Mouse (Mus musculus) gastrocnemius, postnatal 36 days (tissue): ENCODE results near the gene Vamp1. TPM values are rescaled to one million over a fixed set of nuclear protein-coding genes. Genes with fewer than 3 reads are reported as not detected.
A peak's percentile ranks its signal among the peaks of the same experiment; 100 is the strongest.

ENCODE experiments used
- DNase-seq, 2 experiments: peaks; one replicate each; pipeline ENCODE4 v3.0.0; 2022
- intact Hi-C: fragments of 180-260 bp; cut with DNase I; formaldehyde crosslinking; loops from one replicate; pipeline ENCODE4 v1.15.1; 2025
- total RNA-seq, 2 experiments: library from RNA; stranded (reverse); gene quantifications; 2 replicates each; pipeline ENCODE4 v1.2.3; 2021

Vamp1 gene
- total RNA-seq, 2 experiments from 2014 or later, result 16.6 to 17.4 TPM

DNA sequence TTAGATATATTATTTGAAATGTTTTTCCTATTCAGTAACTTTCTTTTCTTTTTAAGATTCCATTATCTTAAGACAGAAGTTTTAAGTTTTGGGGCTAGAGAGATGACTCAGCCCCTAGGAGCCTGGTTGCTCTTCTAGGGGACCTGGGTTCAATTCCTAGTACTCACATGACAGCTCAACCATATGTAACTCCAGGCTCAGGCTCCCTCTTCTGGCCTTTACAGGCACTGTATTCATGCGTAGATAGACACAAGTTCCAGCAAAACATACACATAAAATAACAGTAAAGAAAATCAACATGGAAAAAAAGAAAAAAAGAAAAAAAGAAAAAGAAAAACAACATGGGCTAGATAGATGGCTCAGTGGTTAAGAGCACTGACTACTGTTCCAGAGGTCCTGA lies 4.9 kb upstream of the Vamp1 start:
- intact Hi-C loops, result no loop called here
- DNase-seq, result no peak

GRCm38 (mm10) chr6:125212621-125213020 lies 2.7 kb upstream of the Vamp1 start:
- intact Hi-C loops, result no loop called here
- no peak for DNase-seq

- intact Hi-C loops, result no loop called here
- no peak for DNase-seq
Observed at GRCm38 (mm10) chr6:125213129-125213528, 2.2 kb upstream of the Vamp1 start.

DNA sequence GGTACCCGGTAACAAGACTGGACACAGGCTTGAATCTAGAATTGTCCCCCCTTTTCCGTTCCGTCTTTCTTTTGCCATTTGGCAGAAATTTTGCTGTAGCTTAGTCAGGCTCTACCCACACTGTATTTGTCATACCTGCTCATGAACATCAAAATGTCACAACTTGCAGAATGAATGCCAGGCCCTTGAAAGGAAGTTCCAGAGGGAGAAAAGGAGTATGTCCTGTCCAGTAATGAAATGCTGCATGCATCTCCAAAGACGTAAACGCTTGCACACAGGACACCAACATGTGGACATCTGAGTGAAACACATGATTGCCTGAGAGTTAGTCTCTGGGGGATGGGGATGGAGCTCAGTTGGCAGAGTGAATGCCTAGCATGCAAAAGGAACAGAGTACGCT lies 1.6 kb upstream of the Vamp1 start:
- no peak for DNase-seq
- intact Hi-C loops, result no loop called here

- intact Hi-C loops, result loop anchor here (1.0 kb wide), 1 partner anchor 55 kb away; no protein-coding TSS in a partner anchor
- DNase-seq, result no peak
Observed at GRCm38 (mm10) chr6:125216898-125217297, 1.5 kb downstream of the Vamp1 start.

DNA sequence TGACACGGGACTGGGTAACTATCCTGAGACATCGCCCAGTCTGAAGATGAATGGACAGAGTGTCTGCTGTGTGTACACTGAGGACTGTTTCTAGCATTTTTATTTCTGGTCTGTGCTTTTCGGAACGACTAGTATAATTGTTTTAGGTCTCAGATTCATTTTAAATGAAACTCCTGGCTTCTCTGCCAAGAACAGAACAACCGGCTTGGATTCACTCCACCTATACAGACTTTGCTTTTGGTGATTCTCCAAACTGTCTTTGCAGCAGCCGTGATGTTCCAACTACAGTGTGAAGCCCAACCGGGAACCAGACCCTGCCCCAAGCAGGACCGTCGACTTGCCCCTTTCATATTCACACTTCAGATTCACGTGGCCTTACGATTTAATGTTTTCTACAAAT lies 2.5 kb downstream of the Vamp1 start:
- DNase-seq, result no peak
- intact Hi-C loops, result no loop called here

- peak in 1 of 2 experiments; percentile 34 for DNase-seq
- intact Hi-C loops, result no loop called here
Observed at GRCm38 (mm10) chr6:125218963-125219362, 3.6 kb downstream of the Vamp1 start.

GRCm38 (mm10) chr6:125221115-125221745 lies 5.9 kb downstream of the Vamp1 start:
- intact Hi-C loops, result no loop called here
- DNase-seq, result no peak

GRCm38 (mm10) chr6:125222146-125222545 lies 6.8 kb downstream of the Vamp1 start:
- DNase-seq, result no peak
- intact Hi-C loops, result no loop called here

- intact Hi-C loops, result no loop called here
- no peak for DNase-seq
Observed at GRCm38 (mm10) chr6:125222577-125222976, 7.2 kb downstream of the Vamp1 start.

DNA sequence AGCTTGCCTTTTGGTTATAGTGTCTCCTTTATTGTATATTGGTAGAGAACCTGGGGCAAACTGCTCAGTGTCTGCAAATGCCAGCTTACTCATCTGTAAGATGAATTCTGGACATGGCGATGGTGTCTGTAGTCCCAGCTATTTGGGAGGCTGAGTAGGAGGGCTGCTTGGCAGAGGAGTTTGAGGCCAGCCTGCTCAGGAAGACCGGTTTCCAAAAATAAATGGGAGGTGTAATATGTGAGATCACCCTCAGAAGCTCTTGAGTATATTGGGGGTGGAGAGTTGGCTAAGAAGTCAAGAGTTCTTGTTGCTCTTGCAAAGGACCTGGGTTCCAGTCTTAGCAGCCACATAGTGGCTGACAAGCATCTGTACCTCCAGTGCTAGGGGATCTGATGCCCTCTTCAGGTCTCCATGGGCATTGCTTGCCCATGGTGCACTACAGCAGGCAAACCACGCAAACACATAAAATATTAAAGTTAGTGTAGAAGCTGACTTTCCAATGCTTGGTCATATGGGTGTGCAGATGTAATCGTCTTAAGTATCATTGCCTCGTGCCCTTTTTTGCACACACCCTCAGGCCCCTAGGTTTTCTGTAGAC lies 10.3 kb downstream of the Vamp1 start:
- no peak for DNase-seq
- intact Hi-C loops, result no loop called here

- intact Hi-C loops, result no loop called here
- DNase-seq, result no peak
Observed at GRCm38 (mm10) chr6:125230571-125230970, 15.2 kb downstream of the Vamp1 start.

- intact Hi-C loops, result no loop called here
- DNase-seq, result peak; percentile 48 to 54
Observed at GRCm38 (mm10) chr6:125231117-125232044, 16.0 kb downstream of the Vamp1 start, which contains the start of gene Tapbpl. Gene Tapbpl (minus strand): TSS chr6:125231860.

DNA sequence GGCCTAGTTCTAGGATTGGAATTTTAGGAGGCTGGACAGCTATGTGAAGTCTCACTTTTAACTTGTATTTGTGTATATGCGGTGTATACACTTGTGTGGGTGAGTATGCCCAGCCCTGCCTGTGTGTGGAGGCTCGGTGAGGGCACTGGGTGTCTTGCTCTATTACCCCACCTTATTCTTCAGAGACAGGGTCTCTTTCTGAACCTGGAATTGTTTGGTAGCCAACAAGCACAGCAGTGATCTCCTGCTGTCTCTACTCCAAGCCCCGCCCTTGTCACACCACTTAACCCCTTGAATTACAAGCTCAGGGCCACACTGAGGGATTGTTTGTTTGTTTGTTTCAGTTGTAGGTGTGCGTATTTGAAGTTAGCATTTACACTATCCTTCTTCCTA lies 16.7 kb downstream of the Vamp1 start:
- no peak for DNase-seq
- intact Hi-C loops, result no loop called here

DNA sequence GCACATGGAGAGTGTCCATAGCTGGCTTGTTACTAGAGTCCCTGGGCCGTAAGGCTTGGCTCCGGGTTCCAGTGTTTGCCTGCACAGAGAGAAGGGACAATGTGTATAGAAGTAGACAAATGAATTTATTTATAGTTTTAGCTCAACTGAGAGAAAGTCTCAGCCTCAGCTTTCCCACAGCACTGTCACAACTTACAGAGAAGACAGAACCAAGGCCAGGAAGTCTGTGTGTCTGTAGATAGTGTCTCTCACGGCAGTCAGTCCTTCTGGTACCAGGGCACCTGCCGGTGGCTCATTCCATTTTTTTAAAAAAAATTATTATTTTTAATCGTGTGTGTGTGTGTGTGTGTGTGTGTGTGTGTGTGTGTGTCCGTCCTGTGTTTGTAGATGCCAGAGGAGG lies 17.2 kb downstream of the Vamp1 start:
- DNase-seq, result no peak
- intact Hi-C loops, result no loop called here

DNA sequence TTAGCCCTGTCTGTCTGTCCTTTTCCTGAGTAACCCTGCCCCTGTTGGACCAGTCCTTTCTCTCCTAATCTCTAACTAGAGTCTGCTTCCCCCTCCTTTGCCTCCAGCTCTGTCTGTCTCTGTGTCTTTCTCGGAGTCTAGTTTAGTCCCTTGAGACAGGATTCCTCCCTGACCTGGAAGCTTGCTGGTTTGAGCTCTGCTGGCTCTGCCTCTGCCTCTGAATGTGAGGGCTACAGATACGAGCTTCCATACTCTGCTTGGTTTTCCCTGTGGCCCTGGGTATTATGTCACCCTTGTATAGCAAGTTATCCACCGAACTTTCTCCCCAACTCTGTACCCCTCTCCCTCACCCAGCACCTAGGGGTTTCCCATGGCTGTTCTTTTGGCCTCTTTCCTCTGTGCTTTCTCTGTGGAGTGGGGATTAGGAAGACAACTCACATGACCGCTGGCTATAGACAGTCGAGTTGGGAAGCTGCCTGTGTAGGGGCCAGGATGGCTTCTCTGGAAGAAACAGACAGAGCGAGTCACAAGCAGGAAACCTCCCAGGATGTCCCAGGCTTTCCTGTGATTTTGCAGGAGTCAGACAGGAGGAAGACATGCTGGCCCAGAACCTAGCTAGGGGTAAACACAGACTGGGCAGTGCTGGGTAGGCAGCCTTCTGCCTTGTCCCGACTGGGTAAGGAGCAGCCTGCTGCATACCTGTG lies 18.6 kb downstream of the Vamp1 start:
- intact Hi-C loops, result no loop called here
- DNase-seq, result no peak

- intact Hi-C loops, result no loop called here
- no peak for DNase-seq
Observed at GRCm38 (mm10) chr6:125234520-125234828, 19.1 kb downstream of the Vamp1 start.

DNA sequence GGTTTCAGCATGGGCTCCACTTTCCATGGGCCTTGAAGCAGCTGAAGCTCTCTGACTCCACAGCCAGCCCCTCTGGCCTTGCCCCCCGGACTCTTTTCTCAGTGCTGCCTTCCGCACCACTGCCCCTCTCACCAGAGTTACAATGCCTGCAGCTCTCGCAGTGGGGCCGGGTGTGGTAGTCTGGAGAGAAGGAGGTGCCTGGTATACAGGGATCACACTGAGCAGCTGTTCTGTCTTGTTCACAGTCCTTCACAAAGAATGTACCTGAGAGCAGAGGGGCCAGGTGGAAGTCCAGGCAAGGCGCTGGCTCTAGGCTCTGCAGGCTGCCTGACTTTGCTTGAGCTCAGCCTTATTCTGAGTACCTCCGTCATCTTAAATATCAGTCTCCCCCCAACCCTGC lies 21.0 kb downstream of the Vamp1 start:
- intact Hi-C loops, result no loop called here
- DNase-seq, result no peak

DNA sequence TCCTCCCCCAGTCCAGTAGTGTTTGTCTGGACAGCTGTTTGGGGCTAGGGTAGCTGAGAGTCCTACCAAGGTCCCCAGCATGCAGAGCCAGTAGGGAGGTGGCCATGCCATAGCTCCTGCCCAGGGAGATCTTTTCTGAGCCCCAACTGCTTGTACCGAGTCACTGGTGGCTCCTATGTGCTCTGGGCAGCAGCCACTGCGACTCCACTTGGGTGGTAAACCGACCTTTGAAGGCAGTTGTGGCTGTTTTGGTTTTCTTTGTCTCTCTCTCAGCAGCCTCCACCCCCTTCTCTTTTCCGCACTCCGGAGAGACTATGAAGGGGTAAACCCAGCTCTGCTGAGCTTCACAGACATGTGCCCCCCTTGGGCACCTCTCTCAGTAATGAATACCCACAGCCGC lies 21.4 kb downstream of the Vamp1 start, which contains the start of gene Cd27:
Cd27 (minus strand) TSS at position 229 of the 400 bp plus-strand sequence.
- intact Hi-C loops, result no loop called here
- no peak for DNase-seq

GRCm38 (mm10) chr6:125237421-125237820 lies 22.1 kb downstream of the Vamp1 start:
- intact Hi-C loops, result no loop called here

GRCm38 (mm10) chr6:125238396-125238795 lies 23.0 kb downstream of the Vamp1 start:
- DNase-seq, result no peak
- intact Hi-C loops, result no loop called here

More at GRCm38 (mm10) chr6:125237421-125237820, 22.1 kb downstream of the Vamp1 start:
- DNase-seq, result no peak
